Comparison of ENCODE assay signal across 25 mouse cellular contexts in genomic region chrX:150817278-150817677, GRCm38 (mm10).
"Had no signal": no experiment of that assay in that cellular context is flagged by ENCODE, and none has a peak within 500 bp of the region (broad histone marks: within the 10 kb centered on the region; RNA-seq: fewer than 3 reads in every experiment).

No protein-coding gene starts in this region.

- H3K4me1 ChIP-seq: heart, embryonic 10.5 days; heart, embryonic 12.5 days; intestine, embryonic 15.5 days had no signal

- H3K4me2 ChIP-seq: heart, embryonic 12.5 days; hindbrain, embryonic 12.5 days; hindbrain, embryonic 14.5 days; intestine, embryonic 15.5 days; limb, embryonic 12.5 days; liver, embryonic 11.5 days had no signal

- H3K9ac ChIP-seq: heart, embryonic 12.5 days; hindbrain, embryonic 12.5 days; hindbrain, embryonic 14.5 days; intestine, embryonic 15.5 days; limb, embryonic 12.5 days; liver, embryonic 14.5 days had no signal

- H3K4me3 ChIP-seq: heart, embryonic 10.5 days; heart, embryonic 12.5 days; hindbrain, embryonic 10.5 days; hindbrain, embryonic 12.5 days; intestine, embryonic 15.5 days; layer of hippocampus, adult 2 months; limb, embryonic 10.5 days; limb, embryonic 12.5 days had no signal

- H3K36me3 ChIP-seq: heart, embryonic 10.5 days; heart, embryonic 12.5 days; hindbrain, embryonic 10.5 days; hindbrain, embryonic 12.5 days; intestine, embryonic 15.5 days; limb, embryonic 10.5 days; limb, embryonic 12.5 days had no signal

- ATAC-seq: hindbrain, embryonic 16.5 days; intestine, embryonic 15.5 days; intestine, postnatal 0 days had no signal

- H3K27ac ChIP-seq: heart, embryonic 10.5 days; hindbrain, embryonic 10.5 days; hindbrain, embryonic 12.5 days; hindbrain, embryonic 14.5 days; intestine, embryonic 15.5 days; layer of hippocampus, adult 2 months; limb, embryonic 10.5 days; limb, embryonic 12.5 days; liver, embryonic 14.5 days had no signal

- DNase-seq: gastrocnemius, postnatal 10 days; gastrocnemius, postnatal 25 days; heart, adult 18-20 months; heart, postnatal 10 days; heart, postnatal 4 days; kidney, adult 18-20 months; kidney, adult 8-10 months; kidney, postnatal 10 days; kidney, postnatal 25 days; kidney, postnatal 4 days; layer of hippocampus, postnatal 36 days; liver had no signal

- H3K27me3 ChIP-seq: heart, embryonic 12.5 days; hindbrain, embryonic 12.5 days; intestine, embryonic 15.5 days had no signal

- H3K9me3 ChIP-seq: heart, embryonic 10.5 days; heart, embryonic 12.5 days; hindbrain, embryonic 10.5 days; hindbrain, embryonic 12.5 days; intestine, embryonic 15.5 days; limb, embryonic 10.5 days; limb, embryonic 12.5 days had no signal
